Mouse (Mus musculus): ENCODE measurements around the gene Syngr1. TPM values are rescaled to one million over a fixed set of nuclear protein-coding genes. Genes with fewer than 3 reads are reported as not detected.

The Syngr1 gene
- polyA plus RNA-seq (2014; fragmentation: Nextera tagmentation; extraction: Ambion mirVana) = 40.7 and 44.5 TPM in 2 replicates

GRCm38 (mm10) chr15:80091121-80091955 lies at the start of gene Syngr1, which contains the start of gene Rpl3:
Gene Syngr1, plus strand, starts transcription at chr15:80091334.
Gene Rpl3, minus strand, starts transcription at chr15:80091868.
- Histone ChIP-seq H3K9me3 (ENCODE audit: control insufficient read depth, low read length) (no peaks in the 10 kb centered on the region), H3K9ac (ENCODE audit: low read length) (peak within 1 kb of the TSS; percentile 75), H3K36me3 (ENCODE audit: control insufficient read depth, insufficient read depth, low read length) (no peaks in the 10 kb centered on the region), H3K4me2 (ENCODE audit: low read length) (peak within 1 kb of the TSS; percentile 72), H3K27ac (replicated peaks in 1 of 2; ENCODE audit: control insufficient read depth in 1 of 2, insufficient read depth in 1 of 2, low read depth in 2 of 2, low read length in 2 of 2) (no peak within 1 kb of the TSS), H3K4me1 (ENCODE audit: control insufficient read depth in 2 of 2, insufficient read depth in 2 of 2, low read length in 2 of 2) (peaks cover 2 to 3% of the 10 kb centered on the region in 2 experiments; a peak in 1 of 4 replicates), H3K27me3 (ENCODE audit: control insufficient read depth, insufficient read depth, low read length) (peaks cover 31% of the 10 kb centered on the region), H3K4me3 (ENCODE audit: control insufficient read depth in 1 of 2, insufficient read depth in 1 of 2, low read depth in 1 of 2, low read length in 2 of 2) (peak within 1 kb of the TSS; percentile 56 to 72)
- 2% methylated on average over 63 of the region's 86 CpGs for WGBS
- ATAC-seq (ENCODE audit: insufficient number of reproducible peaks, insufficient read depth, low FRiP score, low read depth) = peak; percentile 42

GRCm38 (mm10) chr15:80042152-80042551 lies 49.0 kb upstream of the Syngr1 start:
- no peak for ATAC-seq (ENCODE audit: insufficient number of reproducible peaks, insufficient read depth, low FRiP score, low read depth)
- no peak overlapping the region for H3K9ac ChIP-seq (ENCODE audit: low read length)
- WGBS = 68% methylated on average over 4 of the region's 4 CpGs

GRCm38 (mm10) chr15:80044249-80044648 lies 46.9 kb upstream of the Syngr1 start:
- no peak overlapping the region for H3K27ac ChIP-seq (replicated peaks in 1 of 2; ENCODE audit: control insufficient read depth in 1 of 2, insufficient read depth in 1 of 2, low read depth in 2 of 2, low read length in 2 of 2)
- H3K4me3 ChIP-seq (ENCODE audit: control insufficient read depth in 1 of 2, insufficient read depth in 1 of 2, low read depth in 1 of 2, low read length in 2 of 2) = no peak overlapping the region
- WGBS = 79% methylated on average over 10 of the region's 10 CpGs
- H3K36me3 ChIP-seq (ENCODE audit: control insufficient read depth, insufficient read depth, low read length) = no peaks in the 10 kb centered on the region
- peaks cover 8 to 12% of the 10 kb centered on the region in 2 experiments; a peak in 3 of 4 replicates for H3K4me1 ChIP-seq (ENCODE audit: control insufficient read depth in 2 of 2, insufficient read depth in 2 of 2, low read length in 2 of 2)
- no peak overlapping the region for H3K9ac ChIP-seq (ENCODE audit: low read length)
- no peaks in the 10 kb centered on the region for H3K27me3 ChIP-seq (ENCODE audit: control insufficient read depth, insufficient read depth, low read length)
- H3K9me3 ChIP-seq (ENCODE audit: control insufficient read depth, low read length) = peaks cover 3% of the 10 kb centered on the region; the same call in 1 of the 2 replicates
- no peak overlapping the region for H3K4me2 ChIP-seq (ENCODE audit: low read length)
- no peak for ATAC-seq (ENCODE audit: insufficient number of reproducible peaks, insufficient read depth, low FRiP score, low read depth)

More at GRCm38 (mm10) chr15:80042152-80042551, 49.0 kb upstream of the Syngr1 start:
- Histone ChIP-seq H3K36me3 (ENCODE audit: control insufficient read depth, insufficient read depth, low read length) (no peaks in the 10 kb centered on the region), H3K27me3 (ENCODE audit: control insufficient read depth, insufficient read depth, low read length) (no peaks in the 10 kb centered on the region), H3K27ac (replicated peaks in 1 of 2; ENCODE audit: control insufficient read depth in 1 of 2, insufficient read depth in 1 of 2, low read depth in 2 of 2, low read length in 2 of 2) (no peak overlapping the region), H3K4me3 (ENCODE audit: control insufficient read depth in 1 of 2, insufficient read depth in 1 of 2, low read depth in 1 of 2, low read length in 2 of 2) (no peak overlapping the region), H3K4me1 (ENCODE audit: control insufficient read depth in 2 of 2, insufficient read depth in 2 of 2, low read length in 2 of 2) (no peaks in the 10 kb centered on the region), H3K9me3 (ENCODE audit: control insufficient read depth, low read length) (peaks cover 10% of the 10 kb centered on the region; the same call in 1 of the 2 replicates), H3K4me2 (ENCODE audit: low read length) (no peak overlapping the region)

DNA sequence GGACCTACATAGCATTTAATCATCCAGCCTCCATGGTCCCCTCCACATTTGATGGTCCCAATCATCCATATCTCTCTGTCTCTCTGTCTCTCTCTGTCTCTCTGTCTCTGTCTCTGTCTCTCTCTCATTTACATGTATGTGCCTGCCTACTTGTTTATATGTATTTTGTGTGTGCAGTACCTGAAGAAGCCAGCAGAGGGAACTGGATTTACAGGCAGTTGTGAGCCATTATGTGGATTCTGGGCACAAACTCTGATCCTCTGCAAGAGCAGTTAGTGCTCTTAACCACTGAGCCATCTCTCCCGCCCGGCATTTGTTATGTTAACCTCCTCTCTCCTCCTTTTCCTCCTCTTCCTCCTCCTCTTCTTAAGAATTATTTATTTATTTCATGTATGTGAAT lies 45.4 kb upstream of the Syngr1 start:
- no peak for ATAC-seq (ENCODE audit: insufficient number of reproducible peaks, insufficient read depth, low FRiP score, low read depth)
- no peak overlapping the region for H3K4me3 ChIP-seq (ENCODE audit: control insufficient read depth in 1 of 2, insufficient read depth in 1 of 2, low read depth in 1 of 2, low read length in 2 of 2)
- no peak overlapping the region for H3K9ac ChIP-seq (ENCODE audit: low read length)
- H3K4me2 ChIP-seq (ENCODE audit: low read length) = no peak overlapping the region
- H3K36me3 ChIP-seq (ENCODE audit: control insufficient read depth, insufficient read depth, low read length) = no peaks in the 10 kb centered on the region
- H3K4me1 ChIP-seq (ENCODE audit: control insufficient read depth in 2 of 2, insufficient read depth in 2 of 2, low read length in 2 of 2) = peaks cover 8 to 12% of the 10 kb centered on the region in 2 experiments; a peak in 3 of 4 replicates
- no peak overlapping the region for H3K27ac ChIP-seq (replicated peaks in 1 of 2; ENCODE audit: control insufficient read depth in 1 of 2, insufficient read depth in 1 of 2, low read depth in 2 of 2, low read length in 2 of 2)
- H3K27me3 ChIP-seq (ENCODE audit: control insufficient read depth, insufficient read depth, low read length) = no peaks in the 10 kb centered on the region
- WGBS = 98% methylated on average over 2 of the region's 2 CpGs
- peaks cover 3% of the 10 kb centered on the region; the same call in 1 of the 2 replicates for H3K9me3 ChIP-seq (ENCODE audit: control insufficient read depth, low read length)

- Histone ChIP-seq H3K9me3 (ENCODE audit: control insufficient read depth, low read length) (peaks cover 3% of the 10 kb centered on the region; the same call in 1 of the 2 replicates), H3K4me2 (ENCODE audit: low read length) (no peak overlapping the region), H3K4me3 (ENCODE audit: control insufficient read depth in 1 of 2, insufficient read depth in 1 of 2, low read depth in 1 of 2, low read length in 2 of 2) (no peak overlapping the region), H3K36me3 (ENCODE audit: control insufficient read depth, insufficient read depth, low read length) (no peaks in the 10 kb centered on the region), H3K27ac (replicated peaks in 1 of 2; ENCODE audit: control insufficient read depth in 1 of 2, insufficient read depth in 1 of 2, low read depth in 2 of 2, low read length in 2 of 2) (no peak overlapping the region), H3K9ac (ENCODE audit: low read length) (no peak overlapping the region), H3K4me1 (ENCODE audit: control insufficient read depth in 2 of 2, insufficient read depth in 2 of 2, low read length in 2 of 2) (peaks cover 8 to 12% of the 10 kb centered on the region in 2 experiments; a peak in 3 of 4 replicates), H3K27me3 (ENCODE audit: control insufficient read depth, insufficient read depth, low read length) (no peaks in the 10 kb centered on the region)
- ATAC-seq (ENCODE audit: insufficient number of reproducible peaks, insufficient read depth, low FRiP score, low read depth) = no peak
- 67% methylated on average over 2 of the region's 2 CpGs for WGBS
These were observed 43.9 kb upstream of the Syngr1 start for GRCm38 (mm10) chr15:80047242-80047641.

DNA sequence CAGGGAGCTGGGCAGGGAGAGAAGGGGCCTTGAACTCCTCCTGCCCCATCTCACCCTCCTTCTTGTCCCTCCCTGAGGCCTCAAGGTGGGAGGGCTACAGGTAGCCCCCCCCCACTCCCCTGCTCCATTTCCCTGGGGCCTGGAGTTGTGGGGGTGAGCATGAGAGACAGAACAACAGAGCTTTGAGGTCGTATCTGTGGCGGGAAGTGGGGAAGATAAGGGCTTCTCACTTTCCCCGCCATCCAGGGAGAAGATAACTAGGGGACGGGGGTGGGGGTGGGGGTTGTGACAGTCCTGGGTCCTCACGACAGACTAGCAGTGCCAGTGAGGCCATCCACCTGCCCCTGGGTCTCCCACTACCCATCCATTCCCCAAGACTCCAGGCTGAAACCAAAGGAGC lies 43.2 kb upstream of the Syngr1 start:
- H3K4me1 ChIP-seq (ENCODE audit: control insufficient read depth in 2 of 2, insufficient read depth in 2 of 2, low read length in 2 of 2) = peaks cover 8 to 12% of the 10 kb centered on the region in 2 experiments; a peak in 3 of 4 replicates
- H3K36me3 ChIP-seq (ENCODE audit: control insufficient read depth, insufficient read depth, low read length) = no peaks in the 10 kb centered on the region
- no peak for ATAC-seq (ENCODE audit: insufficient number of reproducible peaks, insufficient read depth, low FRiP score, low read depth)
- no peak overlapping the region for H3K9ac ChIP-seq (ENCODE audit: low read length)
- 0 out of 2 replicates have a peak overlapping the region, but pooled peaks have one; percentile 1 for H3K4me2 ChIP-seq (ENCODE audit: low read length)
- no peaks in the 10 kb centered on the region for H3K27me3 ChIP-seq (ENCODE audit: control insufficient read depth, insufficient read depth, low read length)
- 0% methylated on average over 5 of the region's 5 CpGs for WGBS
- H3K4me3 ChIP-seq (ENCODE audit: control insufficient read depth in 1 of 2, insufficient read depth in 1 of 2, low read depth in 1 of 2, low read length in 2 of 2) = no peak overlapping the region
- peaks cover 6% of the 10 kb centered on the region; the same call in 1 of the 2 replicates for H3K9me3 ChIP-seq (ENCODE audit: control insufficient read depth, low read length)
- H3K27ac ChIP-seq (replicated peaks in 1 of 2; ENCODE audit: control insufficient read depth in 1 of 2, insufficient read depth in 1 of 2, low read depth in 2 of 2, low read length in 2 of 2) = no peak overlapping the region

DNA sequence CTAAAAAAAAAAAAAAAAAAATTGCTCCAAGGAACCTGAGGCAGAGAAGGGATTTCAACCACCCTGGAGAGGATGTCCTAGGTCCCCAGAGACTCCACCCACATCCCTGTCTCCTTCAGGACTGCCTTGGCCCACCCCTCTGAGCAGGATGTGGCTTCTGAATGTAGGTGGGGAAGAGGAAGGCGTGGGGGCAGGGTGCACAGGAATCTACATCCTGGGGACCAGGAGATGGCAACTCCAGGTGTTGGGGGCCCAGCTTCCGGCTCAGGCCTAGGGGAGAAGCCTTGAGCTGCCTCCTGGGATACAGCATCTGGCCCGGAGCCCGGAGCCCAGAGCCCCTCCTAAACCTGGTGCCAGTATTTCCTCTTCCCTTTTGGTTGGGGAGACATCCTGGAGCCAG lies 41.0 kb upstream of the Syngr1 start:
- Histone ChIP-seq H3K4me2 (ENCODE audit: low read length) (no peak overlapping the region), H3K4me3 (ENCODE audit: control insufficient read depth in 1 of 2, insufficient read depth in 1 of 2, low read depth in 1 of 2, low read length in 2 of 2) (no peak overlapping the region), H3K9ac (ENCODE audit: low read length) (no peak overlapping the region), H3K9me3 (ENCODE audit: control insufficient read depth, low read length) (peaks cover 8% of the 10 kb centered on the region; the same call in 1 of the 2 replicates), H3K4me1 (ENCODE audit: control insufficient read depth in 2 of 2, insufficient read depth in 2 of 2, low read length in 2 of 2) (peaks cover 19 to 25% of the 10 kb centered on the region in 2 experiments), H3K27me3 (ENCODE audit: control insufficient read depth, insufficient read depth, low read length) (no peaks in the 10 kb centered on the region), H3K27ac (replicated peaks in 1 of 2; ENCODE audit: control insufficient read depth in 1 of 2, insufficient read depth in 1 of 2, low read depth in 2 of 2, low read length in 2 of 2) (0 out of 4 replicates have a peak overlapping the region, but pooled peaks of 1 of the 2 experiments have one; percentile 44), H3K36me3 (ENCODE audit: control insufficient read depth, insufficient read depth, low read length) (no peaks in the 10 kb centered on the region)
- no peak for ATAC-seq (ENCODE audit: insufficient number of reproducible peaks, insufficient read depth, low FRiP score, low read depth)
- 53% methylated on average over 4 of the region's 4 CpGs for WGBS

All from heart, embryonic 14.5 days (tissue).